26 mouse cellular contexts compared by ENCODE assay signal in genomic region chr10:14328846-14329245, GRCm38 (mm10).
DNase-seq lines count a peak whose midpoint lies in the region; ATAC-seq and TF ChIP-seq lines count a peak whose summit lies in the region.
"Had no signal": no experiment of that assay in that cellular context is flagged by ENCODE, and none has a peak within 500 bp of the region (broad histone marks: within the 10 kb centered on the region; RNA-seq: fewer than 3 reads in every experiment).

No protein-coding gene starts in this region.

- no peaks in the 10 kb centered on the region for H3K27me3 ChIP-seq in forebrain, postnatal 0 days (ENCODE audit: insufficient read depth, low read length)
- no peaks in the 10 kb centered on the region for H3K27me3 ChIP-seq in forebrain, embryonic 12.5 days
- H3K27me3 ChIP-seq: heart, embryonic 12.5 days; heart, embryonic 15.5 days; hindbrain, embryonic 12.5 days; hindbrain, embryonic 15.5 days; Patski had no signal

- DNase-seq in forebrain, postnatal 0 days: no peak
- DNase-seq in naive thymus-derived CD4-positive, alpha-beta T cell, adult 2 months (ENCODE audit: low read depth): peak; percentile 78
- no peak for DNase-seq in kidney, adult 8-10 months
- no peak for DNase-seq in urinary bladder, adult 2 months (ENCODE audit: low spot score)
- no peak for DNase-seq in kidney, postnatal 10 days
- DNase-seq: adrenal gland, adult 8-10 months; adrenal gland, postnatal 25 days; cerebellum, adult 18-20 months; cerebellum, adult 9-10 months; cerebellum, postnatal 14 days; gastrocnemius, postnatal 25 days; heart, adult 18-20 months; heart, postnatal 10 days; heart, postnatal 4 days had no signal

- no peaks in the 10 kb centered on the region for H3K9me3 ChIP-seq in forebrain, postnatal 0 days (ENCODE audit: low read length)
- no peaks in the 10 kb centered on the region for H3K9me3 ChIP-seq in forebrain, embryonic 12.5 days
- H3K9me3 ChIP-seq: forebrain, embryonic 10.5 days; G1E; heart, embryonic 12.5 days; heart, embryonic 15.5 days; hindbrain, embryonic 12.5 days; hindbrain, embryonic 15.5 days had no signal

- H3K27ac ChIP-seq in forebrain, postnatal 0 days (ENCODE audit: low read depth, low read length): no peak overlapping the region
- H3K27ac ChIP-seq in forebrain, embryonic 12.5 days: no peak overlapping the region
- H3K27ac ChIP-seq: forebrain, embryonic 10.5 days; heart, embryonic 15.5 days; hindbrain, embryonic 12.5 days; hindbrain, embryonic 15.5 days had no signal

- H3K4me1 ChIP-seq in forebrain, postnatal 0 days (ENCODE audit: insufficient read depth): peaks cover 14% of the 10 kb centered on the region
- H3K4me1 ChIP-seq in forebrain, embryonic 12.5 days: peaks cover 3% of the 10 kb centered on the region; the same call in 1 of the 2 replicates
- H3K4me1 ChIP-seq: forebrain, embryonic 10.5 days; heart, embryonic 12.5 days; heart, embryonic 15.5 days had no signal

- ATAC-seq in forebrain, postnatal 0 days: peak; percentile 38
- ATAC-seq in forebrain, embryonic 12.5 days (ENCODE audit: low FRiP score): no peak
- peak; percentile 53 for ATAC-seq in CD4-positive, CD25-positive, alpha-beta regulatory T cell, adult 4 months
- peak; percentile 21 for ATAC-seq in activated CD4-positive, CD25-positive, alpha-beta regulatory T cell, adult 4 months
- ATAC-seq: forebrain, embryonic 14.5 days; intestine, embryonic 16.5 days; Patski had no signal

- 80% methylated on average over 2 of the region's 2 CpGs for WGBS in forebrain, postnatal 0 days
- 92% methylated on average over 2 of the region's 2 CpGs for WGBS in forebrain, embryonic 12.5 days

- H3K4me2 ChIP-seq in forebrain, postnatal 0 days (ENCODE audit: low read depth): no peak overlapping the region
- no peak overlapping the region for H3K4me2 ChIP-seq in forebrain, embryonic 12.5 days
- H3K4me2 ChIP-seq: heart, embryonic 12.5 days; heart, embryonic 15.5 days; hindbrain, embryonic 12.5 days; hindbrain, embryonic 15.5 days had no signal

- no peak overlapping the region for H3K4me3 ChIP-seq in forebrain, postnatal 0 days (ENCODE audit: low read depth, low read length)
- H3K4me3 ChIP-seq in forebrain, embryonic 12.5 days (replicated peaks): no peak overlapping the region
- H3K4me3 ChIP-seq: forebrain, embryonic 10.5 days; heart, embryonic 12.5 days; heart, embryonic 15.5 days; hindbrain, embryonic 12.5 days; hindbrain, embryonic 15.5 days had no signal

- H3K9ac ChIP-seq in forebrain, postnatal 0 days: no peak overlapping the region
- H3K9ac ChIP-seq in forebrain, embryonic 12.5 days: no peak overlapping the region
- H3K9ac ChIP-seq: heart, embryonic 12.5 days; heart, embryonic 15.5 days; hindbrain, embryonic 12.5 days; hindbrain, embryonic 15.5 days had no signal

- no peaks in the 10 kb centered on the region for H3K36me3 ChIP-seq in forebrain, postnatal 0 days (ENCODE audit: insufficient read depth)
- H3K36me3 ChIP-seq in forebrain, embryonic 12.5 days (replicated peaks): no peaks in the 10 kb centered on the region
- H3K36me3 ChIP-seq: forebrain, embryonic 10.5 days; G1E; heart, embryonic 12.5 days; heart, embryonic 15.5 days; hindbrain, embryonic 12.5 days; hindbrain, embryonic 15.5 days had no signal

- TF ChIP-seq CTCF in forebrain, postnatal 0 days (IDR thresholded peaks at IDR 0.05; ENCODE audit: low read depth): no peak
